Mouse (Mus musculus): ENCODE results near the gene Dand5. TPM values are rescaled to one million over a fixed set of nuclear protein-coding genes. Genes with fewer than 3 reads are reported as not detected.

The Dand5 gene
- polyA plus RNA-seq, 1 experiment: 2.3 TPM

- Histone ChIP-seq H3K4me1 (ENCODE audit: control insufficient read depth, insufficient read depth, low read length) (no peaks in the 10 kb centered on the region), H3K27ac (ENCODE audit: insufficient read depth, low read length) (no peak overlapping the region), H3K4me3 (ENCODE audit: insufficient read depth, low read length) (no peak overlapping the region)
- peak; percentile 90 for TF ChIP-seq CTCF (IDR thresholded peaks at IDR 0.05; ENCODE audit: borderline replicate concordance, insufficient read depth, low read length)
- TF ChIP-seq POLR2A (IDR thresholded peaks at IDR 0.05; ENCODE audit: low read depth, low read length): no peak
Measured at GRCm38 (mm10) chr8:84823653-84824052, 1.0 kb upstream of the Dand5 start.

GRCm38 (mm10) chr8:84816117-84816516, 6.5 kb downstream of the Dand5 start:
- TF ChIP-seq CTCF (IDR thresholded peaks at IDR 0.05; ENCODE audit: borderline replicate concordance, insufficient read depth, low read length): no peak
- Histone ChIP-seq H3K27ac (ENCODE audit: insufficient read depth, low read length) (no peak overlapping the region), H3K4me1 (ENCODE audit: control insufficient read depth, insufficient read depth, low read length) (no peaks in the 10 kb centered on the region)

GRCm38 (mm10) chr8:84815547-84815946, 7.1 kb downstream of the Dand5 start:
- H3K4me1 ChIP-seq (ENCODE audit: control insufficient read depth, insufficient read depth, low read length): no peaks in the 10 kb centered on the region
- H3K4me3 ChIP-seq (ENCODE audit: insufficient read depth, low read length): no peak overlapping the region
- TF ChIP-seq POLR2A (IDR thresholded peaks at IDR 0.05; ENCODE audit: low read depth, low read length) (no peak), CTCF (IDR thresholded peaks at IDR 0.05; ENCODE audit: borderline replicate concordance, insufficient read depth, low read length) (peak; percentile 88)
- no peak overlapping the region for H3K27ac ChIP-seq (ENCODE audit: insufficient read depth, low read length)

More at GRCm38 (mm10) chr8:84816117-84816516, 6.5 kb downstream of the Dand5 start:
- no peak overlapping the region for H3K4me3 ChIP-seq (ENCODE audit: insufficient read depth, low read length)

GRCm38 (mm10) chr8:84814555-84815441, 7.8 kb downstream of the Dand5 start:
- TF ChIP-seq POLR2A (IDR thresholded peaks at IDR 0.05; ENCODE audit: low read depth, low read length) (no peak), CTCF (IDR thresholded peaks at IDR 0.05; ENCODE audit: borderline replicate concordance, insufficient read depth, low read length) (no peak)
- Histone ChIP-seq H3K27ac (ENCODE audit: insufficient read depth, low read length) (no peak overlapping the region), H3K4me3 (ENCODE audit: insufficient read depth, low read length) (no peak overlapping the region), H3K4me1 (ENCODE audit: control insufficient read depth, insufficient read depth, low read length) (no peaks in the 10 kb centered on the region)

- no peaks in the 10 kb centered on the region for H3K4me1 ChIP-seq (ENCODE audit: control insufficient read depth, insufficient read depth, low read length)
- H3K4me3 ChIP-seq (ENCODE audit: insufficient read depth, low read length): no peak overlapping the region
- TF ChIP-seq POLR2A (IDR thresholded peaks at IDR 0.05; ENCODE audit: low read depth, low read length): no peak
- no peak for TF ChIP-seq CTCF (IDR thresholded peaks at IDR 0.05; ENCODE audit: borderline replicate concordance, insufficient read depth, low read length)
- H3K27ac ChIP-seq (ENCODE audit: insufficient read depth, low read length): no peak overlapping the region
Measured at GRCm38 (mm10) chr8:84814240-84814554, 8.4 kb downstream of the Dand5 start.

GRCm38 (mm10) chr8:84813830-84814229, 8.8 kb downstream of the Dand5 start:
- Histone ChIP-seq H3K27ac (ENCODE audit: insufficient read depth, low read length) (no peak overlapping the region), H3K4me1 (ENCODE audit: control insufficient read depth, insufficient read depth, low read length) (no peaks in the 10 kb centered on the region), H3K4me3 (ENCODE audit: insufficient read depth, low read length) (no peak overlapping the region)
- TF ChIP-seq CTCF (IDR thresholded peaks at IDR 0.05; ENCODE audit: borderline replicate concordance, insufficient read depth, low read length) (no peak), POLR2A (IDR thresholded peaks at IDR 0.05; ENCODE audit: low read depth, low read length) (no peak)

- Histone ChIP-seq H3K27ac (ENCODE audit: insufficient read depth, low read length) (no peak overlapping the region), H3K4me3 (ENCODE audit: insufficient read depth, low read length) (no peak overlapping the region), H3K4me1 (ENCODE audit: control insufficient read depth, insufficient read depth, low read length) (no peaks in the 10 kb centered on the region)
- TF ChIP-seq POLR2A (IDR thresholded peaks at IDR 0.05; ENCODE audit: low read depth, low read length) (no peak), CTCF (IDR thresholded peaks at IDR 0.05; ENCODE audit: borderline replicate concordance, insufficient read depth, low read length) (no peak)
Measured at GRCm38 (mm10) chr8:84813059-84813458, 9.6 kb downstream of the Dand5 start.

- H3K27ac ChIP-seq (ENCODE audit: insufficient read depth, low read length): no peak overlapping the region
- no peak for TF ChIP-seq CTCF (IDR thresholded peaks at IDR 0.05; ENCODE audit: borderline replicate concordance, insufficient read depth, low read length)
- H3K4me3 ChIP-seq (ENCODE audit: insufficient read depth, low read length): peak overlapping the region; percentile 26; the same call in 1 of the 2 replicates
- H3K4me1 ChIP-seq (ENCODE audit: control insufficient read depth, insufficient read depth, low read length): no peaks in the 10 kb centered on the region
Measured at GRCm38 (mm10) chr8:84811303-84811702, 11.3 kb downstream of the Dand5 start.

- Histone ChIP-seq H3K27ac (ENCODE audit: insufficient read depth, low read length) (no peak overlapping the region), H3K4me3 (ENCODE audit: insufficient read depth, low read length) (peak overlapping the region; percentile 26; the same call in 1 of the 2 replicates)
- no peak for TF ChIP-seq POLR2A (IDR thresholded peaks at IDR 0.05; ENCODE audit: low read depth, low read length)
- peak; percentile 49 for TF ChIP-seq CTCF (IDR thresholded peaks at IDR 0.05; ENCODE audit: borderline replicate concordance, insufficient read depth, low read length)
Measured at GRCm38 (mm10) chr8:84810896-84811295, 11.7 kb downstream of the Dand5 start.

GRCm38 (mm10) chr8:84809941-84810280, 12.7 kb downstream of the Dand5 start:
- TF ChIP-seq CTCF (IDR thresholded peaks at IDR 0.05; ENCODE audit: borderline replicate concordance, insufficient read depth, low read length) (no peak), POLR2A (IDR thresholded peaks at IDR 0.05; ENCODE audit: low read depth, low read length) (no peak)
- no peak overlapping the region for H3K27ac ChIP-seq (ENCODE audit: insufficient read depth, low read length)
- no peaks in the 10 kb centered on the region for H3K4me1 ChIP-seq (ENCODE audit: control insufficient read depth, insufficient read depth, low read length)
- H3K4me3 ChIP-seq (ENCODE audit: insufficient read depth, low read length): no peak overlapping the region

More at GRCm38 (mm10) chr8:84810896-84811295, 11.7 kb downstream of the Dand5 start:
- H3K4me1 ChIP-seq (ENCODE audit: control insufficient read depth, insufficient read depth, low read length): no peaks in the 10 kb centered on the region
